In the genomic region with DNA sequence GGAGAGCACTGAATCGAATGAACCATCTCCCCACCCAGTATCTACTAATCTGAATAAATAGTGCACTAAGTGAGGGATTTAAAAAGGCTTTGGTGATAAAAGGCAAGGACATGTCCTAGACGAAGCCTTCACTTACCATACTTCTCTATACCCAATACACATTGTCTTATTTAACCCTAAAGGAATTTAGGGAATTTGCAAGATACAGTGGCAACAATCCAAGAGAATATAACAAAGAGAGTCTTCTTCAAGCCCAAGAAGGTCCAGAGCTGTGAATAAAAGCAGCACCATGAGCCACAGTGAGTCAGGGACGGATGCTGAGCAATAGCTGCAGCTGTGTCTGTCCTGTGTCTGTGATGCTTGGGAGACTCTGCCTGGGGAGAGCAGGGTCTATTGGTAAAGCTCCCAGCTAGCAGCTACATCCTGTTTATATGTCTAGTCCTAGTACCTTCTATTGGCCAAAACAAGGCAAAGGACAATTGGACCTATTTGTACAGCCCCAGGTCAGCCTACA, we compare ENCODE assay signal across 16 mouse cellular contexts.
"Had no signal": no experiment of that assay in that cellular context is flagged by ENCODE, and none has a peak within 500 bp of the region (broad histone marks: within the 10 kb centered on the region; RNA-seq: fewer than 3 reads in every experiment).

No protein-coding gene starts in this region.

- H3K4me1 ChIP-seq: midbrain, embryonic 13.5 days; neural tube, embryonic 12.5 days had no signal

- H3K27ac ChIP-seq: kidney, embryonic 15.5 days; left cerebral cortex, adult 2 months; limb, embryonic 12.5 days; limb, embryonic 15.5 days; liver, embryonic 14.5 days; macrophage; midbrain, embryonic 13.5 days; neural tube, embryonic 12.5 days; neural tube, embryonic 15.5 days had no signal

- DNase-seq: kidney, adult 8-10 months; kidney, postnatal 36 days; layer of hippocampus, postnatal 36 days; liver, postnatal 0 days; lung, embryonic 14.5 days; thymus, adult 18-20 months; thymus, postnatal 36 days had no signal

- H3K4me3 ChIP-seq: kidney, embryonic 15.5 days; left cerebral cortex, adult 2 months; limb, embryonic 12.5 days; limb, embryonic 15.5 days; midbrain, embryonic 13.5 days; neural tube, embryonic 12.5 days; neural tube, embryonic 15.5 days had no signal
